Mouse (Mus musculus) left cerebral cortex, postnatal 14 days (tissue): ENCODE data around the gene Snx18. TPM values are rescaled to one million over a fixed set of nuclear protein-coding genes. Genes with fewer than 3 reads are reported as not detected.

Source experiments
- DNase-seq, 2 experiments: peaks; one replicate each; pipeline ENCODE4 v3.0.0; 2021 to 2022; ENCODE audit warnings: low spot score in 2 of 2, mixed read lengths in 1 of 2
- intact Hi-C: fragments of 180-260 bp; cut with DNase I; formaldehyde crosslinking; loops from one replicate; pipeline ENCODE4 v1.15.1; 2025
- total RNA-seq, 2 experiments: library from RNA; stranded (reverse); gene quantifications; 2 replicates each; pipeline ENCODE4 v1.2.3; 2021

Gene Snx18
- total RNA-seq, 2 experiments from 2014 or later, result 22.8 to 24.6 TPM

GRCm38 (mm10) chr13:113601831-113602604 lies 16.3 kb downstream of the Snx18 start:
- intact Hi-C loops, result no loop called here
- no peak for DNase-seq

GRCm38 (mm10) chr13:113600531-113601463 lies 17.6 kb downstream of the Snx18 start:
- intact Hi-C loops, result no loop called here
- no peak for DNase-seq

- no peak for DNase-seq
- intact Hi-C loops, result no loop called here
Measured at GRCm38 (mm10) chr13:113599701-113600530, 18.4 kb downstream of the Snx18 start.

DNA sequence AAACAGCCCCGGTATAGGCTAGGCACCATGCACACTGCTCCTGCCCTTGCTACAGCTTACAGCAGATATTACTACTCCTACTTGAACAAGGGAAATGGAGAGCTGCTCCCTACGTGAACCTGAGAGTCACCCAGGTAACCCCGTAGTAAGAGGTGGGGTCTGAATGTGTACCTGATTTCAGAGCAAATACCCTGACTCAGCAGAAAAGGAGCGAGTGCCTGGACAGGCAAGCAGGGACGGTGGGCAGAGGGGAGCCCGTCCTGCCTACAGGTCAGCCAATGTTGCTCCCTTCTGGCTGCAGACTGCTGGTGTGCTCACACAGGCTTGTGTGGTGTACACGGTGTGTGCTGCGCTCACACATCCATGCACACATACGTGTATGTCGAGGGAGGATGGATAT lies 20.7 kb downstream of the Snx18 start:
- no peak for DNase-seq
- intact Hi-C loops, result no loop called here

DNA sequence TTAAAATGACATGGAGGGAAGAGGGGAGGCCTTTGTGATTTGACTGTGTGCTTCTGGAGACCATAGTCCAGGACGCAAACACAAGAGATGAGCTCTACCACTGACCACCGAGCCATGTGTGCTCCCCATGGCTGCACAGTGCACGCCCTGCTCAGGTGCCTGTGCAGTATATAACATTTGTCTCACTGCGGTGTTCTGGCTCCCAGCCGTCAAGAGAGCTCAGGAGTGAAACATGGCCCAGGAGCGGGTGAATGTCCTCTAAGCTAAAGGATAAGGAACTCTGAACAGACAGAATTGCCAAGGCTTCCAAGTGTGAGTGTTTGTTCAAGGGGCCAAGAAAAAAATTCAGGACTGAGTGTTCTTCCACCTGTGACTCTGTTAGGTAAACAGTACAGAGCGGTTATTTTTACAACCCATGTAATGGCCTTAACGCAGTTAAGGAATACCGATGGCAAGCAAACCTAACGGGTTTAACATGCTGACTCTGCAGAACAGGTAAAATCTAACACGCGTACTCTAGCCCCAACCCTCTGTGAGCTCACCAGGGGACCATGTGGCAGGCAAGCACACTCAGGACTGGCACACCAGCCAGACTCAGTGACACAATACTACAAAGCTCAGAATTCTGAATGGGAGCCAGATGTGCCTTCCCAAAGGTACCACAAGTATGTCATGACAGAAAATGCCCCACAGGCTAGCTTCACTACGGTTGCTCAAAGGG lies 21.4 kb downstream of the Snx18 start:
- intact Hi-C loops, result no loop called here
- DNase-seq, result no peak

- intact Hi-C loops, result no loop called here
- DNase-seq, result peak in 1 of 2 experiments; percentile 34
Measured at GRCm38 (mm10) chr13:113595987-113596386, 22.4 kb downstream of the Snx18 start.

DNA sequence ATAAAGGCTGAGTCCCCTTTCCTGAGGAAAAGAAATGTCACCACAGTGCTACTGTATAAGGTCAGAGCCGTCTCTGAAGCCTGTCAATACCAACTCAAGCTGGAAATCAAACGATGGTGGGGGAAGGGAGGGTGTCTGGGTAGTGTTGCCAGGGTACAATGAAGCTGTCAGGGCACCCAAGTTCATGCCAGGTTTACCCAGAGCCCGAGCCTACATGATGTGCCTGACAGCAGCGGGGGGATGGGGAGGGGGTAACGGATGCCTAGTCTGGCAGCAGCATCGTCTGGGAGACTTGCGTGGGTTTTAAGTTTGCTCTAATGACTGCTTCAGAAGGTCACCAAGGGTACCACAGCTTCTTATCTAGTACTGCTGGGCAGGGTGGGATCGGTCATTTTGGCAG lies 23.1 kb downstream of the Snx18 start:
- no peak for DNase-seq
- intact Hi-C loops, result no loop called here

DNA sequence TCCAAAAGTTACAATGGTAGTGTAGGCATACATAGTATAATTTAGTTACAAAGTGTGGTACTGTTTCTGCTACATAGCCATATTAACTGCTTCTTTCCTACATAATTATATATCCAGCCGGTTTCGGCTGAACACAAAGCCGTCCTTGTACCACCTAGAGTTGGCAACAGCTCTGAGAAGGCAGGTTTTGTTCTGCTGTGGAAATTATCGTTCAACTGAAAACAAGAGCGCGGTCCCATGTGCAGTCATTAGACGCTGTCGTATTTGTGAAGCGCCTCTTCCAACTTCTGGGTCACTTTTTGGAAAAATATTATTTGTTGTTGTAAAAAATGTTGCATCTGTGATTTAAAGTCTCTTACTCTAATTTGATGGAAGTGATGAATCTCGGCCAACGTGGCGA lies 24.0 kb downstream of the Snx18 start:
- no peak for DNase-seq
- intact Hi-C loops, result no loop called here

DNA sequence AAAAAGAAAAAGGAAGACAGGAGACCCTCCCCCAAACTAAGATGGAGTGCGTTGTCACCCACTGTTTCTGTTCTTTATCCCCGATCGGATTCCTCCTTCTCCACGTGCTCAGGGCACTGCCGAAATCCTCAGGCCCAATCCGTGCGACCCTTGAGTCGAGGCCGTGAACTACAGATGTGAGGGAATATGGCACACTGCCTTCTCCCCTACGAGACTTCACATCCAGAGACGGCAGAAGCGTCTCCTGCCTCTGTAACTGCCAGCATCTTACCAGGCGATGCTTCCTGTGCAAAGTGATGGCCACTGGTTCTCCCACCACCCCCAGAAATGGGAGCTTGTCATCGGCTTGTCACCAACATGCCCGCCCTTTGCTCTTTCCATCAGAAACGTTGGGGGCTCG lies 24.7 kb downstream of the Snx18 start:
- DNase-seq, result no peak
- intact Hi-C loops, result no loop called here

DNA sequence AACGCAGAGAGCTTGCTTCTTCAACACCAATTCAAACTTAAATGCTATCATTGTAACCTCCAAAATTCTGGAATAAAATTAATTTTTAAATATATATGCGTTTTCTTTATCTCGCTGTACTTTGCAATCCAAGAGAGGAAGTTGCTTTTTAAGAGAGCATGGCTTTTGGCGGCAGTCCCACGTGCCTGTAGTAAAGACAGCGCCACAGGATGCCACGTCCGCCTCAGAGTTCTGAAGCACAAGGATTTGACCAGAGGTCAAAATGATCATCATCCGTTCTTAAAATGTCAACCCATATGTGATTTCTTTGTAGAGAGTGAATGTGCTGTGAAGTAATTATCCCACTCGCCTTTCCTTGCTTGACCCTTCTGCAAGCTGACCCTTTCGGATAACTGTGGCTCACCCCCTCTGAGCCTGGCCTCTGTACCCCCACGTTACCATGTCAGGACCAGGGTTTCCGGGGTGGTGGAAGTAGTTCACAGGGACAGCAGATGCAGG lies 25.6 kb downstream of the Snx18 start:
- no peak for DNase-seq
- intact Hi-C loops, result no loop called here

- intact Hi-C loops, result no loop called here
- no peak for DNase-seq
Measured at GRCm38 (mm10) chr13:113591336-113591735, 27.0 kb downstream of the Snx18 start.

- no peak for DNase-seq
- intact Hi-C loops, result no loop called here
Measured at GRCm38 (mm10) chr13:113590216-113590615, 28.1 kb downstream of the Snx18 start.

DNA sequence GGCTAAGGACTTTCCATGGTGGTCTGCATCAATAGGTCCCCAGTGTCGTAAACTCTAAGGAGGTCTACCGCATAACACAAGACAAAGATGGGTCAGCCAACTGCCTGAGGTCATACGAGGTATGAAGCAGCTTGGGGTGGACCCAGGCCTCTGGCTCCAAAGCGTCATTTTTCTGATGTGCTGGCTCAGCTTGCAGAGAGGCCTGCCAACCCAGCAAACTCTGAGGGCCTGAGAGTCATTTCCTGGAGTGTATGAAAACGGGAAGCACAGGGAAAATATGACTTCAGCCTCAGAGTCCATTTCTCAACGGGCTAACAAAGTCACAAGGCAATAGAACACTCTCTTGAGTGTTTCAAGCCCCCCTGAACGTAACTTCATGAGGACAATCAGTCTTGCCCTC lies 28.9 kb downstream of the Snx18 start:
- intact Hi-C loops, result no loop called here
- DNase-seq, result no peak

GRCm38 (mm10) chr13:113587200-113587936 lies 31.0 kb downstream of the Snx18 start:
- intact Hi-C loops, result no loop called here
- peak; percentile 62 for DNase-seq

- DNase-seq, result no peak
- intact Hi-C loops, result no loop called here
Measured at GRCm38 (mm10) chr13:113585606-113586005, 32.8 kb downstream of the Snx18 start.

DNA sequence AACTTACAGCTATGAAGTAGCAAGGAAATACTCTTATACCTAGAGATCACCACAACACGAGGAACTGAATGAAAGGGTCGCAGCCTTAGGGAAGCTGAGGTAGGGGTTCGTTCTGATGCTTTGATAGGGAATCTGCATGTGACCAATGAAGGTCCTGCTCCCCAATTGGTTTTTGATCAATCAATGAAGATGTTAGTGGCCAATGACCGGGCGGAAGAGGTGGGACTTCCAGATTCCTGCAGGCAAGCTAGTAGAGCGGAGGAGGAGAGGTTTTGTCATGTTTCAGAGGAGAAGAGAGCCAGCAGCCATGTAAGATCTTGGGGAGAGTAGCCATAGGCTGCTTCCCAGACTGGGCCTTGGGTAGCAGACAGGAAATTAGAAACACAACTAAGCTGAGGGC lies 33.9 kb downstream of the Snx18 start:
- DNase-seq, result no peak
- intact Hi-C loops, result no loop called here

GRCm38 (mm10) chr13:113583563-113583962 lies 34.8 kb downstream of the Snx18 start:
- no peak for DNase-seq
- intact Hi-C loops, result no loop called here

DNA sequence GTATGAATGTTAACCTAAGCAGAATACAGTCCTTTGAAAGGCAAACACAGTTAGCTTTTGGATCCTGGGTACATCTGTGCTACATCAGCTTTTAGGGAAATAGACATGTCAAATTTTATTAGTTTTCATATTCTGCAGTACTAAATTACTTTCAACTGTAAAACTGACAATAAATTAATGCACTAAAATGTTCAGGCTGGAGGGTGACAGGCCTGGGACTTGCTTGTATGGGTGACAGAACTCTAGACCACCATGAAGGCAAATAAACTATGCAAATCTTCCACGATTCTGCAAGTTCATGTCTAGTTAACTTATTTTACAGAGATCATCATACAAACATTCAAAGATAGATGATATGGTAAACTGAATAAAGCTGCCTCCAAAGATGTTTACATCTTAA lies 36.3 kb downstream of the Snx18 start:
- intact Hi-C loops, result no loop called here

More for the DNA sequence above, 36.3 kb downstream of the Snx18 start:
- no peak for DNase-seq
